Mouse (Mus musculus) stomach, postnatal 0 days (tissue): ENCODE data around the gene Zbtb8a. TPM values are rescaled to one million over a fixed set of nuclear protein-coding genes. Genes with fewer than 3 reads are reported as not detected.

Experiments used
- ATAC-seq: fragments of 200-750 bp; cut with Nextera tagmentation; 2 replicates; pipeline ENCODE4 v1.8.0; 2017; ENCODE audit not compliant: low FRiP score, low TSS enrichment
- DNase-seq: peaks from one replicate; pipeline ENCODE4 v3.0.0-alpha.2; 2016; ENCODE audit warnings: low spot score
- H3K27ac ChIP-seq: fragments of 300-500 bp; sonication (generic); replicated peaks from 2 replicates; pipeline ENCODE4 v1.5.1; 2014; ENCODE audit warnings: mild to moderate bottlenecking, control low read depth
- H3K27me3 ChIP-seq: fragments of 300-500 bp; sonication (generic); 2 replicates; pipeline ENCODE4 v1.6.1; 2014; ENCODE audit warnings: low read length; ENCODE audit not compliant: control insufficient read depth, insufficient read depth
- H3K36me3 ChIP-seq: fragments of 300-500 bp; sonication (generic); 2 replicates; pipeline ENCODE4 v1.6.1; 2014; ENCODE audit warnings: low read length, mixed read lengths; ENCODE audit not compliant: control insufficient read depth, insufficient read depth
- H3K4me1 ChIP-seq: fragments of 300-500 bp; sonication (generic); replicated peaks from 2 replicates; pipeline ENCODE4 v1.6.1; 2014; ENCODE audit warnings: antibody characterized with exemption; ENCODE audit not compliant: control insufficient read depth, insufficient read depth
- H3K4me2 ChIP-seq: fragments of 300-500 bp; sonication (generic); replicated peaks from 2 replicates; pipeline ENCODE4 v1.6.1; 2014; ENCODE audit warnings: low read depth, mild to moderate bottlenecking, control low read depth, moderate library complexity
- H3K4me3 ChIP-seq: fragments of 300-500 bp; sonication (generic); 2 replicates; pipeline ENCODE4 v1.5.1; 2014; ENCODE audit warnings: low read depth, low read length, control low read depth
- H3K9ac ChIP-seq: fragments of 300-500 bp; sonication (generic); 2 replicates; pipeline ENCODE4 v1.6.1; 2014; ENCODE audit warnings: mild to moderate bottlenecking, low read length, control low read depth, mixed read lengths
- H3K9me3 ChIP-seq: fragments of 300-500 bp; sonication (generic); 2 replicates; pipeline ENCODE4 v1.6.1; 2016; ENCODE audit warnings: low read length; ENCODE audit not compliant: control insufficient read depth
- CTCF ChIP-seq: IDR thresholded peaks from 2 replicates; pipeline ENCODE4 v1.5.1; 2016; ENCODE audit warnings: antibody characterized with exemption, low read depth, mild to moderate bottlenecking, moderate library complexity
- EP300 ChIP-seq: optimal IDR thresholded peaks from 2 replicates; pipeline ENCODE3; 2016; ENCODE audit warnings: antibody characterized with exemption
- WGBS: fragments of 180-500 bp; shearing (Covaris S2); extraction: QIAGEN DNeasy Blood & Tissue Kit; methylation state at CpG from one replicate; pipeline ENCODE4 v1.1.7; 2014; 5-methylcytosine and 5-hydroxymethylcytosine counted together
- polyA plus RNA-seq: library from polyadenylated mRNA; unstranded; fragments of >200 nt; fragmentation: Nextera tagmentation; extraction: Ambion mirVana; gene quantifications from 2 replicates; pipeline ENCODE4 v1.2.1, GENCODE M21; 2015

Gene Zbtb8a
- polyA plus RNA-seq, 1 experiment from 2014 or later, result 12.2 TPM

DNA sequence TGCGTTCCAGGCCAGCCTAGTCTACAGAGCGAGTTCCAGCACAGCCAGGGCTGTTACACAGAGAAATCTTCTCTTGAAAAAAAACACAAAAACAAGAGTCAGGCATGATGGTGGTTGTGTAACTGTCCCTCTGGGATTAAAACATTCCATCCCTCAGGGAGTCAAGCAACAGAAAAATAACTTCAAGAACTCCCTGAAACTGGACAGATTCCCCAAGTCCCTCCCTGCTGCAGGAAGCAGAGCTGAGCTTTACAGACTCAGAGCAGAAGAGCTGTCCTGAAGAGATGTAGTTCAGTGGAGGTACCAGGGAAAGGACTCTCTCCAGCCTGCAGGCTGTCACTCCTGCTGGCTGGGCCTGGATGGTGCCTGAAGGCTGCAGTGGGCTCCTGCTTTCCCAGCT, 4.6 kb upstream of the Zbtb8a start:
- H3K4me2 ChIP-seq, result no peak overlapping the region
- 83% methylated on average over 2 of the region's 2 CpGs for WGBS

DNA sequence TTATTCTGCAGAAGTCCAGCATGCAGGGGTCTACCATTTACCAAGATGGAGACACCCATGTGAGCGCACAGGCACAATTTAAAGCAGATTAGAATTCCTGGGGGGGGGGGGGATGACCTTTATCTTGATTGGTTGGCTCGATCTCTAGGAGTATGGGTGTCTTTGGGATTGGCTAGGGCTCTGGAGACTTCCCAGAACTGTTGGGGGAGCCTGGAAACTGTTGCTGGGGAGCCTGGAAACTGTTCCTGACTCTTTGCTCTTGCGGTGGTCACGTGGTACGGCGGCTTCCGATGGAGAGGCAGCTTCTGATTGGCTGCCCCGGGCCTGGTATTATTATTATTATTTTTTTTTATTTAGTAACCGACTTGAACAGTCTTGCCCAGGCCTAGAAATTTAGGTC, 4.1 kb upstream of the Zbtb8a start:
- 93% methylated on average over 9 of the region's 9 CpGs for WGBS
- TF ChIP-seq CTCF (no peak), EP300 (no peak)
- DNase-seq, result no peak
- Histone ChIP-seq H3K36me3 (no peaks in the 10 kb centered on the region), H3K27ac (peak overlapping the region; percentile 58; the same call in 1 of the 2 replicates), H3K4me2 (no peak overlapping the region), H3K4me1 (no peaks in the 10 kb centered on the region), H3K9ac (no peak overlapping the region), H3K9me3 (no peaks in the 10 kb centered on the region), H3K4me3 (no peak overlapping the region), H3K27me3 (no peaks in the 10 kb centered on the region)
- ATAC-seq, result no peak

More for the DNA sequence above, 4.6 kb upstream of the Zbtb8a start:
- DNase-seq (no peak), ATAC-seq (no peak)
- no peaks in the 10 kb centered on the region for H3K9me3 ChIP-seq
- no peak overlapping the region for H3K9ac ChIP-seq
- TF ChIP-seq EP300 (no peak), CTCF (no peak)
- H3K4me1 ChIP-seq, result no peaks in the 10 kb centered on the region
- H3K27me3 ChIP-seq, result no peaks in the 10 kb centered on the region
- no peaks in the 10 kb centered on the region for H3K36me3 ChIP-seq
- peak overlapping the region; percentile 63 for H3K27ac ChIP-seq
- H3K4me3 ChIP-seq, result no peak overlapping the region

DNA sequence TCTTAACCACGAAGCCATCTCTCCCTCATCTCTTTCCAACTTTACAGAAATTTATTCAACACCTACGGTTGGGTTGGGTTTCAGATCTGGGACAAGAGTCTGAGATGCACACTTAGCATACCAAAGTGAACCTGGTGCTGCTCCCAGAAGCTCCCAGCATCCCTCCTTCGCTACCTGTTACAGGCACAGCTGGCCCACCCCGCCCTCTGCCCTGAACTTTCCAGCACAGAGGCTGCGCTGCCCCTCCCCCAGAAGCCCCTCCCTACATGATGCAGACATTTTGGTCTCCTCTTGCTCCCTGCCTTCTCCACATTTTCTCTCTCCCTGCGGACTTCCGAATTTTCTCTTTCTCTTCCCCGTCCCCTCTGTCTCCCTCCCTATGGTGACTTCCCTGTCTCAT, 3.2 kb upstream of the Zbtb8a start:
- H3K36me3 ChIP-seq, result no peaks in the 10 kb centered on the region
- no peak overlapping the region for H3K9ac ChIP-seq
- no peaks in the 10 kb centered on the region for H3K9me3 ChIP-seq
- H3K4me3 ChIP-seq, result no peak overlapping the region
- no peaks in the 10 kb centered on the region for H3K27me3 ChIP-seq
- TF ChIP-seq CTCF, result no peak
- no peak for TF ChIP-seq EP300
- 72% methylated on average over 8 of the region's 8 CpGs for WGBS
- ATAC-seq, result no peak
- DNase-seq, result no peak
- H3K4me1 ChIP-seq, result no peaks in the 10 kb centered on the region
- H3K27ac ChIP-seq, result no peak overlapping the region
- H3K4me2 ChIP-seq, result no peak overlapping the region

DNA sequence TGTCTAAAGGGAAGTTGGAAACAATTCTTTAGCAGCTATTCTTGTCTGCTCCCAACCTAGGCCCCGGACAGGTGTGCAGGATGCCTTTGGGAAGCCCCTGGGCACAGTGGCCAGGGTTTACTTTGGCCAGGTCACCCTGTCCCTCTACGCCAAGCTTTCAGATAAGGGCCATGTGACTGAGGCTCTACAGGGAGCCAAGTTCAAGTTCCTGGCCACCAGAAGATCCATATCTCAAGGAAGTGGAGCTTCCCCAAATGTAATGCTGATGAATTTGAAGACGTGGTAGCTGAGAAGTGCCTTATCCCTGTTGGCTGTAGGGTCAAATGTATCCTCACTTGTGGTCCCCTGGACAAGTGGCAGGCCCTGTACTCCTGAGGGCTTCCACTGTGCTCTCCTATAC, 1.9 kb upstream of the Zbtb8a start:
- H3K27ac ChIP-seq, result no peak overlapping the region
- 81% methylated on average over 3 of the region's 3 CpGs for WGBS
- no peak overlapping the region for H3K4me3 ChIP-seq
- no peaks in the 10 kb centered on the region for H3K27me3 ChIP-seq
- no peak for DNase-seq
- no peaks in the 10 kb centered on the region for H3K9me3 ChIP-seq
- no peak overlapping the region for H3K4me2 ChIP-seq
- TF ChIP-seq CTCF, result no peak
- no peak for TF ChIP-seq EP300
- no peak for ATAC-seq
- H3K9ac ChIP-seq, result no peak overlapping the region
- H3K4me1 ChIP-seq, result no peaks in the 10 kb centered on the region
- no peaks in the 10 kb centered on the region for H3K36me3 ChIP-seq

DNA sequence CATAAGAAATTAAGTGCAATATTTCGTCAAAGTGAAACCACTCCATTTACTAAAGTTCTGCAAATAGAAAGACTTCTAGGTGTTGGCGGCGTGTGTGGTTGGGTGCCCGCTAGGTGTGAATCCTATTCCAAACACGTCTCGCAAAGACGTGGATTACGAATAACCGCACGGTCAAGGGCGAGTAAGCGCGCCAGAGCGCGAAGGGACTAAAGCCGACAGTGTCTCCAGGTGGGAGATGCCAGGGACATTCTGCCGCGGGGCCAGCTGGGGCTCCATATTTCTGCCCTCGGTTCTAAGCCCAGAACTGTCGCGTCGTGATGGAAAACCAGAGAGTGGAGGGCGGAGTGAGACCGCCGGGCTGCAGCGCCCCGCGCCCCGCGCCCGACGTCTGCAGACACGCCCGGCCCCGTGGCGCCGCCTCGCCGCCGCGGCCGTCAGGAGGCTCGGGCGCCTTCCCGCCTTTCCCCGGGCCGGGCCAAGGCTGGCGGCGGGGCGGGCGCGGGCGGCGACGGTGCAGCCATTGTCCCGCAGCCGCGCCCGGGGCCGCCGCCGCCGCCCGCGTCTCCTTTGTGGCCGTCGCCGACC, 863 bp downstream of the Zbtb8a start:
- Histone ChIP-seq H3K9ac (peak overlapping the region; percentile 98), H3K4me2 (peak overlapping the region; percentile 76)
- peak; percentile 53; the same call in 1 of the 2 replicates for ATAC-seq

DNA sequence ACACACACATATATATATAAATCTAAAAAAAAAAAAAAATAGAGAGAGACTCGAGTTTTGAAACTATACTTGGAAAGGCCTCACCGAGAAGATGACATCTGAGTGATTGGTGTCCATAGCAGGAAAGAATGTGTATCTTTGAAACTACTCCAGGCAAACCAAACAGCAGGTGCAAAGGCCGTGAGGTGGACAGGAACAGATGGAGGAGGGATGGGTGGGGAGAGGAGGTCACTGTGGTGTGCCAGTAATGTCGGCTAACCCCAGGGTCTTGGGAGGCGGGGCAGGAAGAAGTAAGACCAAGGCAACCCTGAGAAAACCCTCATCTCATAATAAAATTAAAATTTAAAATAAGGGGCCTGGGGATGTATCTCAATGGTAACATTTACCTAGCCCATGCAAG, 2.1 kb downstream of the Zbtb8a start:
- Histone ChIP-seq H3K27ac (no peak overlapping the region), H3K4me3 (no peak overlapping the region), H3K9me3 (no peaks in the 10 kb centered on the region), H3K36me3 (no peaks in the 10 kb centered on the region), H3K27me3 (no peaks in the 10 kb centered on the region), H3K9ac (no peak overlapping the region), H3K4me2 (no peak overlapping the region), H3K4me1 (no peaks in the 10 kb centered on the region)
- DNase-seq (no peak), ATAC-seq (no peak)
- 70% methylated on average over 5 of the region's 5 CpGs for WGBS
- TF ChIP-seq CTCF (no peak), EP300 (no peak)

More for the DNA sequence above, 863 bp downstream of the Zbtb8a start:
- 0% methylated on average over 36 of the region's 68 CpGs for WGBS
- H3K27me3 ChIP-seq, result no peaks in the 10 kb centered on the region
- no peaks in the 10 kb centered on the region for H3K4me1 ChIP-seq
- H3K27ac ChIP-seq, result peak overlapping the region; percentile 98
- H3K9me3 ChIP-seq, result no peaks in the 10 kb centered on the region
- peak; percentile 64 for DNase-seq
- peak overlapping the region; percentile 87 for H3K4me3 ChIP-seq
- no peak for TF ChIP-seq EP300
- TF ChIP-seq CTCF, result peak; percentile 7; the same call in 1 of the 2 replicates
- H3K36me3 ChIP-seq, result no peaks in the 10 kb centered on the region
